Mouse (Mus musculus): ENCODE data around the gene Trub1.

DNA sequence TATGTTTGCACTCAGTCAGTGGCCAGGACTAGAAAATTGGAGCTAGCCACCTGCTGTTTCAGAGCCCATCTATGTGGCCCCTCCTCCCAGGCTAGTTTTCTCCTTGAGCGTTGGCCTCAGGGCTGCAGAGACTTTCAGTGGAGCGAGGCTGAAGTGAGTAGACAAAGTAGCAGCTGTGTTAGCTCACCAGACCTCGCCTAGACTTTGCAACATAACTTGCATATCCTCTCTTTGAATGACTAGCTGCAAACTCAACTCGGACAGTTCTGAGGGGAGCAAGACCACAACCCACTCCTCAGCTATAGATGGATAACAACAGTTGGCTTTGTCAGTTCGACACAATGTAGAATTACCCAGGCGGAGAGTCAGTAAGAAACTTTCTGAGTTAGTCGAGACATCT lies 81.5 kb downstream of the Trub1 start:
- no peak for TF ChIP-seq CTCF (conservative IDR thresholded peaks at IDR 0.05; ENCODE audit: low read length)
- no peak for TF ChIP-seq NANOG (IDR thresholded peaks at IDR 0.05; ENCODE audit: borderline replicate concordance, low read length)
- no peak for TF ChIP-seq POU5F1 (IDR thresholded peaks at IDR 0.05; ENCODE audit: borderline replicate concordance, low read length)
